In genomic region chr2:166517392-166518174, GRCm38 (mm10) we compare ENCODE assay signal across 8 mouse cellular contexts.
A peak's percentile ranks its signal among the peaks of the same experiment; 100 is the strongest.
DNase-seq lines count a peak whose midpoint lies in the region; ATAC-seq and TF ChIP-seq lines count a peak whose summit lies in the region.
"Not testable (repeated sequence)": the region's sequence is repeated elsewhere in the genome, so short reads cannot be mapped to it uniquely, and the experiment has no call there.

No protein-coding gene starts in this region.

- H3K4me3 ChIP-seq in embryonic facial prominence, embryonic 10.5 days, result peak overlapping the region; percentile 35; the same call in 1 of the 2 replicates
- not testable (repeated sequence) for H3K4me3 ChIP-seq in gastrocnemius, adult 2 months; heart, embryonic 15.5 days; intestine, embryonic 15.5 days (replicated peaks); limb, embryonic 11.5 days (ENCODE audit: low read depth, low read length); midbrain, embryonic 11.5 days (ENCODE audit: low read depth, low read length)

- H3K27me3 ChIP-seq in embryonic facial prominence, embryonic 10.5 days (replicated peaks; ENCODE audit: low read depth, poor library complexity, severe bottlenecking), result peaks cover 23% of the 10 kb centered on the region
- not testable (repeated sequence) for H3K27me3 ChIP-seq in heart, embryonic 15.5 days; intestine, embryonic 15.5 days (replicated peaks); limb, embryonic 11.5 days (ENCODE audit: control insufficient read depth, insufficient read depth, low read length)
- H3K27me3 ChIP-seq in midbrain, embryonic 11.5 days (ENCODE audit: control insufficient read depth, insufficient read depth, low read length), result peaks cover 10% of the 10 kb centered on the region

- H3K9ac ChIP-seq in heart, embryonic 15.5 days; intestine, embryonic 15.5 days; limb, embryonic 11.5 days (ENCODE audit: low read length): not testable (repeated sequence)
- H3K9ac ChIP-seq in midbrain, embryonic 11.5 days (ENCODE audit: low read length), result peak overlapping the region; percentile 14; the same call in 1 of the 2 replicates

- peak overlapping the region; percentile 72 for H3K27ac ChIP-seq in embryonic facial prominence, embryonic 10.5 days (replicated peaks)
- H3K27ac ChIP-seq in gastrocnemius, adult 2 months, result peak overlapping the region; percentile 49; the same call in 1 of the 2 replicates
- peak overlapping the region; percentile 56 for H3K27ac ChIP-seq in heart, embryonic 15.5 days
- H3K27ac ChIP-seq in intestine, embryonic 15.5 days, result peak overlapping the region; percentile 67
- 0 out of 2 replicates have a peak overlapping the region, but pooled peaks have one; percentile 36 for H3K27ac ChIP-seq in limb, embryonic 11.5 days (replicated peaks; ENCODE audit: low read depth, low read length)
- H3K27ac ChIP-seq in midbrain, embryonic 11.5 days (ENCODE audit: low read depth, low read length), result not testable (repeated sequence)

- peak; percentile 76 for DNase-seq in NIH3T3 (ENCODE audit: low read depth)
- peak; percentile 51 for DNase-seq in embryonic facial prominence, embryonic 10.5 days (ENCODE audit: low spot score)
- peak; percentile 69 for DNase-seq in gastrocnemius, adult 2 months
- DNase-seq in limb, embryonic 11.5 days (ENCODE audit: low spot score), result not testable (repeated sequence)
- DNase-seq in midbrain, embryonic 11.5 days (ENCODE audit: low spot score, missing footprints), result peak; percentile 92
- DNase-seq in right cerebral cortex, postnatal 10 days (ENCODE audit: low spot score in 2 of 2), result peak; percentile 56 to 60

- not testable (repeated sequence) for H3K9me3 ChIP-seq in embryonic facial prominence, embryonic 10.5 days; heart, embryonic 15.5 days (replicated peaks); intestine, embryonic 15.5 days; limb, embryonic 11.5 days (ENCODE audit: control insufficient read depth, low read length); midbrain, embryonic 11.5 days (ENCODE audit: control insufficient read depth, low read length)

- peaks cover 53% of the 10 kb centered on the region for H3K4me1 ChIP-seq in embryonic facial prominence, embryonic 10.5 days
- peaks cover 36% of the 10 kb centered on the region for H3K4me1 ChIP-seq in heart, embryonic 15.5 days (replicated peaks)
- peaks cover 10% of the 10 kb centered on the region for H3K4me1 ChIP-seq in intestine, embryonic 15.5 days (replicated peaks)
- not testable (repeated sequence) for H3K4me1 ChIP-seq in limb, embryonic 11.5 days (ENCODE audit: control insufficient read depth, insufficient read depth, low read length)
- H3K4me1 ChIP-seq in midbrain, embryonic 11.5 days (ENCODE audit: control insufficient read depth, insufficient read depth, low read length), result peaks cover 12% of the 10 kb centered on the region

- not testable (repeated sequence) for ATAC-seq in heart, embryonic 15.5 days (replicated peaks; ENCODE audit: insufficient number of reproducible peaks, insufficient read depth, low FRiP score, low read depth); limb, embryonic 11.5 days (ENCODE audit: insufficient number of reproducible peaks, low FRiP score, low TSS enrichment, low read depth)
- ATAC-seq in intestine, embryonic 15.5 days, result peak; percentile 57
- peak; percentile 71; the same call in 1 of the 2 replicates for ATAC-seq in midbrain, embryonic 11.5 days (ENCODE audit: low FRiP score)

- H3K36me3 ChIP-seq in embryonic facial prominence, embryonic 10.5 days (replicated peaks); heart, embryonic 15.5 days; intestine, embryonic 15.5 days; limb, embryonic 11.5 days (ENCODE audit: control insufficient read depth, insufficient read depth, low read length); midbrain, embryonic 11.5 days (ENCODE audit: control insufficient read depth, insufficient read depth, low read length): not testable (repeated sequence)

- WGBS in embryonic facial prominence, embryonic 10.5 days, result 5% methylated on average over 15 of the region's 17 CpGs
- 34% methylated on average over 15 of the region's 17 CpGs for WGBS in heart, embryonic 15.5 days
- WGBS in intestine, embryonic 15.5 days, result 13% methylated on average over 14 of the region's 17 CpGs
- WGBS in limb, embryonic 11.5 days, result 9% methylated on average over 14 of the region's 17 CpGs
- 5% methylated on average over 14 of the region's 17 CpGs for WGBS in midbrain, embryonic 11.5 days

- intact Hi-C loops in gastrocnemius, adult 2 months (cut with DNase I), result not testable (repeated sequence)

- TF ChIP-seq CTCF in gastrocnemius, adult 2 months (IDR thresholded peaks at IDR 0.05), result not testable (repeated sequence)

- peak overlapping the region; percentile 36 for H3K4me2 ChIP-seq in heart, embryonic 15.5 days
- H3K4me2 ChIP-seq in intestine, embryonic 15.5 days (replicated peaks), result peak overlapping the region; percentile 36; the same call in 1 of the 2 replicates
- H3K4me2 ChIP-seq in limb, embryonic 11.5 days (ENCODE audit: low read depth, severe bottlenecking), result peak overlapping the region; percentile 15; the same call in 1 of the 2 replicates
- peak overlapping the region; percentile 27; the same call in 1 of the 2 replicates for H3K4me2 ChIP-seq in midbrain, embryonic 11.5 days
